Mouse (Mus musculus): Measurements from ENCODE around the gene Mtap.

GRCm38 (mm10) chr4:89101276-89101675 is 35.6 kb upstream of the Mtap start:
- TF ChIP-seq CTCF (IDR thresholded peaks at IDR 0.05) (no peak), EP300 (IDR thresholded peaks at IDR 0.05) (no peak)
